Mouse (Mus musculus) neural tube, embryonic 12.5 days (tissue): ENCODE data around the gene Xpnpep3. TPM values are rescaled to one million over a fixed set of nuclear protein-coding genes. Genes with fewer than 3 reads are reported as not detected.

Source experiments
- ATAC-seq: fragments of 200-750 bp; cut with Nextera tagmentation; 2 replicates; pipeline ENCODE4 v1.8.0; 2017; ENCODE audit warnings: low read depth, mild to moderate bottlenecking, moderate TSS enrichment, moderate library complexity; ENCODE audit not compliant: low FRiP score
- H3K27ac ChIP-seq: fragments of 300-500 bp; sonication (generic); 2 replicates; pipeline ENCODE4 v1.5.1; 2016
- H3K27me3 ChIP-seq: fragments of 300-500 bp; sonication (generic); replicated peaks from 2 replicates; pipeline ENCODE4 v1.6.1; 2016; ENCODE audit warnings: mild to moderate bottlenecking
- H3K36me3 ChIP-seq: fragments of 300-500 bp; sonication (generic); 2 replicates; pipeline ENCODE4 v1.6.1; 2016; ENCODE audit warnings: mild to moderate bottlenecking
- H3K4me1 ChIP-seq: fragments of 300-500 bp; sonication (generic); 2 replicates; pipeline ENCODE4 v1.6.1; 2016
- H3K4me2 ChIP-seq: fragments of 300-500 bp; sonication (generic); replicated peaks from 2 replicates; pipeline ENCODE4 v1.6.1; 2016; ENCODE audit warnings: mild to moderate bottlenecking
- H3K4me3 ChIP-seq: fragments of 300-500 bp; sonication (generic); 2 replicates; pipeline ENCODE4 v1.5.1; 2016
- H3K9ac ChIP-seq: fragments of 300-500 bp; sonication (generic); 2 replicates; pipeline ENCODE4 v1.6.1; 2016; ENCODE audit warnings: mild to moderate bottlenecking
- H3K9me3 ChIP-seq: fragments of 300-500 bp; sonication (generic); 2 replicates; pipeline ENCODE4 v1.6.1; 2016; ENCODE audit warnings: mild to moderate bottlenecking
- WGBS: fragments of 180-500 bp; shearing (Covaris S2); methylation state at CpG from one replicate; pipeline ENCODE4 v1.1.7; 2016; 5-methylcytosine and 5-hydroxymethylcytosine counted together
- polyA plus RNA-seq: library from polyadenylated mRNA; unstranded; fragments of >200 nt; fragmentation: Nextera tagmentation; extraction: Ambion mirVana; gene quantifications from 2 replicates; pipeline ENCODE4 v1.2.1, GENCODE M21; 2016

The Xpnpep3 gene
- 9.7 TPM in 2 replicates for polyA plus RNA-seq

GRCm38 (mm10) chr15:81399638-81400315 lies at the start of gene Xpnpep3, which contains the start of gene St13:
Gene Xpnpep3 (plus strand): TSS chr15:81400138.
Gene St13 (minus strand): TSS chr15:81400077.
- no peaks in the 10 kb centered on the region for H3K9me3 ChIP-seq

GRCm38 (mm10) chr15:81350401-81350800 lies 49.5 kb upstream of the Xpnpep3 start:
- no peak for ATAC-seq
- Histone ChIP-seq H3K9ac (no peak overlapping the region), H3K36me3 (no peaks in the 10 kb centered on the region), H3K9me3 (no peaks in the 10 kb centered on the region), H3K4me3 (no peak overlapping the region), H3K27ac (no peak overlapping the region), H3K27me3 (no peaks in the 10 kb centered on the region), H3K4me1 (no peaks in the 10 kb centered on the region), H3K4me2 (no peak overlapping the region)
- WGBS, result 82% methylated on average over 1 of the region's 1 CpGs

More at GRCm38 (mm10) chr15:81399638-81400315, at the start of gene Xpnpep3, which contains the start of gene St13:
- peak within 1 kb of the TSS; percentile 82 for H3K4me3 ChIP-seq
- H3K4me2 ChIP-seq, result peak within 1 kb of the TSS; percentile 80
- under 1% methylated on average over 50 of the region's 50 CpGs for WGBS
- H3K9ac ChIP-seq, result peak within 1 kb of the TSS; percentile 90
- peak; percentile 99 for ATAC-seq
- no peaks in the 10 kb centered on the region for H3K27me3 ChIP-seq
- H3K4me1 ChIP-seq, result peaks cover 14% of the 10 kb centered on the region
- H3K27ac ChIP-seq, result peak within 1 kb of the TSS; percentile 81
- H3K36me3 ChIP-seq, result no peaks in the 10 kb centered on the region

DNA sequence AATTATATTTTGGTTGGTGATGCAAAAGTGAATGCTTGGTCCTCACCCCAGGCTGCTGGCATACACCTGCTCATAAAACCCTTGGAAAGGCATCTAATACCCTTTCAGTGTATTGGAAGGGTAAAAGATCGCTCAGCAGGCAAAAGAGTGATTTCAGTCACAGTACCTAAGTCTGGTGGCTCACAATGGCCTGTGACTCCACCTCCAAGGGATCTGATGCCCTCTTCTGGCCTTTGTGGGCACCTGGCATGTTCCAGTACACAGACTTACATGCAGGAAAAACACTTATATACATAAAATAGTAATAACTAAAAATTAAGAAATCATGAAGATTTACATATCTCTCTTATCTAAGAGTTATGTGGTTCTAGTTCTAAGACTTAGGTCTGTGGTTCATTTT lies 47.3 kb upstream of the Xpnpep3 start:
- 55% methylated on average over 1 of the region's 1 CpGs for WGBS

GRCm38 (mm10) chr15:81355146-81355761 lies 44.7 kb upstream of the Xpnpep3 start:
- no peak for ATAC-seq
- Histone ChIP-seq H3K4me2 (no peak overlapping the region), H3K9me3 (no peaks in the 10 kb centered on the region), H3K27me3 (no peaks in the 10 kb centered on the region), H3K36me3 (no peaks in the 10 kb centered on the region), H3K9ac (no peak overlapping the region), H3K27ac (no peak overlapping the region), H3K4me1 (peaks cover 17% of the 10 kb centered on the region), H3K4me3 (no peak overlapping the region)
- 60% methylated on average over 3 of the region's 3 CpGs for WGBS

More for the DNA sequence above, 47.3 kb upstream of the Xpnpep3 start:
- Histone ChIP-seq H3K9me3 (no peaks in the 10 kb centered on the region), H3K27me3 (no peaks in the 10 kb centered on the region), H3K4me2 (no peak overlapping the region), H3K4me1 (peaks cover 5% of the 10 kb centered on the region; the same call in 1 of the 2 replicates), H3K4me3 (no peak overlapping the region), H3K36me3 (no peaks in the 10 kb centered on the region), H3K9ac (no peak overlapping the region), H3K27ac (no peak overlapping the region)
- ATAC-seq, result no peak

DNA sequence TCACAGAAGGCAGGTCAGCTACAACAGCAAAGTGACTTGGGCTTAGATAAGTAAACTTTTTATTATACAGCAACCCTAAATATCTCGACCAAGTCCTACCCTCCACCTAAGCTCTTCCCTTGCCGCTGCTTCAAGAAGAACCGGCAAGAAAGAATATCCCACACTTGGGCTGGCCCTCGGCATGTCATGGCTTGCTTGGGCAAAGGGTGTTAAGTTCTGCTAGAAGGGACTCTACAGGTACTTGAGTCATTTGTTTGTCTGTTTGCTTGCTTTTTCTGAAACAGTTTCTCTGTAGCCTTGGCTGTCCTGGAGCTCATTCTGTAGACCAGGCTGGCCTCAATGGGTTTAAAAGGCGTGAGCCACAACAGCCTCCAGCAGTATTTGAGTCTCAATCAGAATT lies 43.0 kb upstream of the Xpnpep3 start:
- H3K9me3 ChIP-seq, result no peaks in the 10 kb centered on the region
- no peaks in the 10 kb centered on the region for H3K27me3 ChIP-seq
- no peak overlapping the region for H3K4me3 ChIP-seq
- no peak for ATAC-seq
- H3K4me1 ChIP-seq, result peaks cover 25% of the 10 kb centered on the region
- no peak overlapping the region for H3K4me2 ChIP-seq
- H3K9ac ChIP-seq, result no peak overlapping the region
- H3K36me3 ChIP-seq, result no peaks in the 10 kb centered on the region
- 19% methylated on average over 5 of the region's 5 CpGs for WGBS
- no peak overlapping the region for H3K27ac ChIP-seq

DNA sequence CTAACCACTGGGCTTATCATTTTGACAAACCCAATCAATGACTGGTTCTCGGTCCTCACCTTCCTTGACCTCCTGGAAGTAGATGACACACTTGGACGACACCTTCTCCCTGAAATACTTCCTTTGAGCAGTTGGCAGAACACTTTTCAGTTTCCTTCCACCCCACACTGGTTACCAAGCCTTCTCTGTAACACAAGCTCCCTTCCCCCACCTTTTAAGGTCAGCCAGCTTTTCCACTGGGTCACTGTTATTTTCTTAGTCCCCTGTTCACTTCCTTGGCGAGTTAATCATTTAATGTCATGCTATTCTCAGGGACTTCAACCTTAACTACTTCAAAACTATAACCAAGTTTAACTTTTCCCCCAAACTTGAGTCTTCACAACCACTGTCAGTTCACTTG lies 41.0 kb upstream of the Xpnpep3 start:
- no peak for ATAC-seq
- Histone ChIP-seq H3K4me3 (no peak overlapping the region), H3K4me2 (0 out of 2 replicates have a peak overlapping the region, but pooled peaks have one; percentile 64), H3K9ac (no peak overlapping the region), H3K4me1 (peaks cover 25% of the 10 kb centered on the region), H3K36me3 (peaks cover 8% of the 10 kb centered on the region; the same call in 1 of the 2 replicates), H3K27me3 (no peaks in the 10 kb centered on the region), H3K9me3 (no peaks in the 10 kb centered on the region), H3K27ac (no peak overlapping the region)
- WGBS, result 83% methylated on average over 3 of the region's 3 CpGs

GRCm38 (mm10) chr15:81359421-81359820 lies 40.5 kb upstream of the Xpnpep3 start:
- H3K27ac ChIP-seq, result no peak overlapping the region
- no peak overlapping the region for H3K4me3 ChIP-seq
- WGBS, result 90% methylated on average over 5 of the region's 5 CpGs
- peak overlapping the region; percentile 64 for H3K4me2 ChIP-seq
- H3K27me3 ChIP-seq, result no peaks in the 10 kb centered on the region
- peaks cover 11% of the 10 kb centered on the region; the same call in 1 of the 2 replicates for H3K36me3 ChIP-seq
- H3K9me3 ChIP-seq, result no peaks in the 10 kb centered on the region
- H3K4me1 ChIP-seq, result peaks cover 25% of the 10 kb centered on the region
- no peak overlapping the region for H3K9ac ChIP-seq
- no peak for ATAC-seq

DNA sequence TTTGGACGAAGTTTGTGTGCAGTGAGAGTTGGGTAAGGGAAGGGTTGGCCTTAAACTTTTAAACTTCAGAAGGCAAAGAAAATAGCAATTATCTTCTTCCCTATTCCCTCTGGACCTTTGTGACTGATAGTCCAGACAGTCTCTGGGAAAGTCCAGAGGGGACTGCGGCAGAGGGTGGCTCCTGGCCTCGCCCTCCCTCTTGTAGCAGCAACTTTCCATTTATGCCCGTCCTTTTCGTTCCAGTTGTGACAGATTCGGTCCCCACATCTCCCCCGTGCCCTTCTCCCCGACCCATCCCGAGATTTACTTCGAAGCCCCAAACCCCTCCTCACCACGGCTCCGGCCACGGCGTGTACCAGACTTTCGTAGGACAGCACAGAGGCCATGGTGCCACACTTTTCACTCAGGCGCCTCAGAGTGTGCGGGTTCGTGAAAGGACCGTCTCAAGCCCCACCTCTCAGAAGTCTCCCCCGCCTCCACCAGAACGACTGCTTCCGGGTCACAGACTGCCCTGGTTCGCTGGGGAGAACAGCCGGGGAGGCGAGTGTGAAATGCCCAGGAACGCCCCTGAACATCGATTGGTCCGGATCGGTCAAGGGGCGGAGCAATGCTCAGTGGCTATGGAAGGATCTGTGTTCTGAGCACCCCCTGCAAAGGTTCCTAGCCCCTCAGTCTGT lies 39.5 kb upstream of the Xpnpep3 start, which contains the start of gene Slc25a17:
TSS of gene Slc25a17 (minus strand) at position 468 of the 677 bp plus-strand sequence.
- H3K9me3 ChIP-seq, result no peaks in the 10 kb centered on the region
- peaks cover 19% of the 10 kb centered on the region for H3K36me3 ChIP-seq
- H3K27ac ChIP-seq, result 0 out of 2 replicates have a peak within 1 kb of the TSS, but pooled peaks have one; percentile 42
- H3K9ac ChIP-seq, result peak within 1 kb of the TSS; percentile 64
- H3K4me1 ChIP-seq, result peaks cover 25% of the 10 kb centered on the region
- ATAC-seq, result peak; percentile 99
- no peaks in the 10 kb centered on the region for H3K27me3 ChIP-seq
- peak within 1 kb of the TSS; percentile 60 for H3K4me3 ChIP-seq
- 1% methylated on average over 30 of the region's 30 CpGs for WGBS
- H3K4me2 ChIP-seq, result peak within 1 kb of the TSS; percentile 64

GRCm38 (mm10) chr15:81361022-81361404 lies 38.9 kb upstream of the Xpnpep3 start:
- H3K4me1 ChIP-seq, result peaks cover 25% of the 10 kb centered on the region
- H3K9ac ChIP-seq, result no peak overlapping the region
- H3K36me3 ChIP-seq, result peaks cover 24% of the 10 kb centered on the region
- H3K4me2 ChIP-seq, result peak overlapping the region; percentile 64
- H3K4me3 ChIP-seq, result peak overlapping the region; percentile 60
- peak; percentile 73; the same call in 1 of the 2 replicates for ATAC-seq
- no peaks in the 10 kb centered on the region for H3K27me3 ChIP-seq
- no peaks in the 10 kb centered on the region for H3K9me3 ChIP-seq
- H3K27ac ChIP-seq, result no peak overlapping the region
- 36% methylated on average over 6 of the region's 6 CpGs for WGBS

- no peak overlapping the region for H3K9ac ChIP-seq
- H3K4me1 ChIP-seq, result peaks cover 25% of the 10 kb centered on the region
- peaks cover 29% of the 10 kb centered on the region for H3K36me3 ChIP-seq
- no peak overlapping the region for H3K4me3 ChIP-seq
- H3K4me2 ChIP-seq, result peak overlapping the region; percentile 64
- no peak for ATAC-seq
- H3K27me3 ChIP-seq, result no peaks in the 10 kb centered on the region
- H3K9me3 ChIP-seq, result no peaks in the 10 kb centered on the region
- 42% methylated on average over 10 of the region's 10 CpGs for WGBS
- no peak overlapping the region for H3K27ac ChIP-seq
Measured at GRCm38 (mm10) chr15:81361417-81362015, 38.4 kb upstream of the Xpnpep3 start.

DNA sequence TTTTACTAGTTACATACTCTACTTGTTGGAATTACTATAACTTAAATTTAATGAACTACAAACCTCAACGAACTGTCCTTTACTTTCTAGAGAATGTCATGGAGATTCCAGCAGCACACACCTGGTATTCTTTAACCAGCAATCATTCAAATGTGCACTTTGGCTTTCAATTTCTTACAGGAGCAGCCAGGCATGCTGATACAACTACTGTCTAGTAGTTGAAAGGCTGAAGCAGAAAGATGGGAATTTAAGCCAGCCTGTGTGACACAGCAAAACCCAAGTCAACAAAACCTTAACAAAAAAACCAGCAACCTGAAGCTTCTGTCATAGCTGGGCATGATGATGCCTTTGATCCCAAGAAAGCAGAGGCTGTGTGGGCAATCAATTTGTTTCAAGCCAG lies 37.4 kb upstream of the Xpnpep3 start:
- Histone ChIP-seq H3K4me3 (no peak overlapping the region), H3K4me2 (no peak overlapping the region), H3K27ac (no peak overlapping the region), H3K9ac (no peak overlapping the region), H3K9me3 (no peaks in the 10 kb centered on the region), H3K27me3 (no peaks in the 10 kb centered on the region), H3K36me3 (peaks cover 37% of the 10 kb centered on the region), H3K4me1 (peaks cover 20% of the 10 kb centered on the region)
- WGBS, result 95% methylated on average over 1 of the region's 1 CpGs
- ATAC-seq, result no peak

- Histone ChIP-seq H3K4me1 (peaks cover 15% of the 10 kb centered on the region), H3K9me3 (no peaks in the 10 kb centered on the region), H3K27ac (no peak overlapping the region), H3K27me3 (no peaks in the 10 kb centered on the region), H3K9ac (no peak overlapping the region), H3K4me2 (no peak overlapping the region), H3K4me3 (no peak overlapping the region), H3K36me3 (peaks cover 50% of the 10 kb centered on the region)
- no peak for ATAC-seq
- 93% methylated on average over 1 of the region's 1 CpGs for WGBS
Measured at GRCm38 (mm10) chr15:81364271-81364670, 35.7 kb upstream of the Xpnpep3 start.
